Mouse (Mus musculus) c-Kit-positive CD71-positive TER-119-positive erythroid progenitor cells, embryonic 14.5 days (primary cell): ENCODE data around the gene Dus1l.
A peak's percentile ranks its signal among the peaks of the same experiment; 100 is the strongest.
"Not testable (repeated sequence)": the region's sequence is repeated elsewhere in the genome, so short reads cannot be mapped to it uniquely, and the experiment has no call there.

Experiments used
- DNase-seq: peaks from one replicate; pipeline ENCODE4 v3.0.0-alpha.2; 2013; ENCODE audit warnings: low spot score

Gene Dus1l

GRCm38 (mm10) chr11:120819556-120819955, 23.4 kb upstream of the Dus1l start:
- no peak for DNase-seq

- DNase-seq: no peak
These were observed 22.0 kb upstream of the Dus1l start for GRCm38 (mm10) chr11:120818251-120818650.

- DNase-seq: no peak
These were observed 21.2 kb upstream of the Dus1l start for GRCm38 (mm10) chr11:120817358-120817757.

GRCm38 (mm10) chr11:120812068-120812467, 15.9 kb upstream of the Dus1l start:
- no peak for DNase-seq

- no peak for DNase-seq
These were observed 11.8 kb upstream of the Dus1l start for GRCm38 (mm10) chr11:120808010-120808409.

- DNase-seq: no peak
These were observed 9.4 kb upstream of the Dus1l start for GRCm38 (mm10) chr11:120805375-120806298.

GRCm38 (mm10) chr11:120804769-120805168, 8.6 kb upstream of the Dus1l start:
- DNase-seq: no peak

GRCm38 (mm10) chr11:120804274-120804673, 8.1 kb upstream of the Dus1l start:
- no peak for DNase-seq

- DNase-seq: peak; percentile 83
These were observed 4.1 kb upstream of the Dus1l start for GRCm38 (mm10) chr11:120800061-120800904.

GRCm38 (mm10) chr11:120799316-120799890, 3.2 kb upstream of the Dus1l start:
- no peak for DNase-seq

GRCm38 (mm10) chr11:120798244-120798643, 2.0 kb upstream of the Dus1l start:
- no peak for DNase-seq

GRCm38 (mm10) chr11:120796614-120796946, 377 bp upstream of the Dus1l start:
- DNase-seq: no peak

- DNase-seq: no peak
These were observed 3.6 kb downstream of the Dus1l start for GRCm38 (mm10) chr11:120792652-120793051.

- DNase-seq: no peak
These were observed 6.4 kb downstream of the Dus1l start for GRCm38 (mm10) chr11:120789810-120790209.

GRCm38 (mm10) chr11:120789355-120789754, 6.8 kb downstream of the Dus1l start:
- no peak for DNase-seq

- DNase-seq: not testable (repeated sequence)
These were observed 7.7 kb downstream of the Dus1l start for GRCm38 (mm10) chr11:120788460-120788859.

- no peak for DNase-seq
These were observed 11.1 kb downstream of the Dus1l start for GRCm38 (mm10) chr11:120785145-120785544.

GRCm38 (mm10) chr11:120784064-120784791, 12.0 kb downstream of the Dus1l start, which contains the start of the genes Rfng and Gps1:
Gene Rfng (minus strand): TSS chr11:120784207.
Gene Gps1 (plus strand): TSS chr11:120784272.
- DNase-seq: peak; percentile 73

GRCm38 (mm10) chr11:120783426-120784063, 12.7 kb downstream of the Dus1l start:
- DNase-seq: no peak

GRCm38 (mm10) chr11:120781361-120781760, 14.8 kb downstream of the Dus1l start:
- not testable (repeated sequence) for DNase-seq

- DNase-seq: no peak
These were observed 16.3 kb downstream of the Dus1l start for GRCm38 (mm10) chr11:120779876-120780275.
